Mouse (Mus musculus) c-Kit-positive CD71-positive TER-119-positive erythroid progenitor cells, embryonic 14.5 days (primary cell): ENCODE measurements at regions not wholly inside any gene's neighbourhood (a gene's known extent, or its start where the extent isn't known, plus 50 kb on each side); places are given as distances from the start of the nearest gene placed in this dataset.

ENCODE experiments used
- DNase-seq: peaks from one replicate; pipeline ENCODE4 v3.0.0-alpha.2; 2013; ENCODE audit warnings: low spot score

GRCm38 (mm10) chr15:56425986-56426385 is 1051.4 kb downstream of the Slc22a22 start:
- DNase-seq, result no peak

- DNase-seq, result no peak
Measured at GRCm38 (mm10) chr15:56420681-56421080, 1056.7 kb downstream of the Slc22a22 start.

- no peak for DNase-seq
Measured at GRCm38 (mm10) chr15:56391982-56392381, 1085.4 kb downstream of the Slc22a22 start.

DNA sequence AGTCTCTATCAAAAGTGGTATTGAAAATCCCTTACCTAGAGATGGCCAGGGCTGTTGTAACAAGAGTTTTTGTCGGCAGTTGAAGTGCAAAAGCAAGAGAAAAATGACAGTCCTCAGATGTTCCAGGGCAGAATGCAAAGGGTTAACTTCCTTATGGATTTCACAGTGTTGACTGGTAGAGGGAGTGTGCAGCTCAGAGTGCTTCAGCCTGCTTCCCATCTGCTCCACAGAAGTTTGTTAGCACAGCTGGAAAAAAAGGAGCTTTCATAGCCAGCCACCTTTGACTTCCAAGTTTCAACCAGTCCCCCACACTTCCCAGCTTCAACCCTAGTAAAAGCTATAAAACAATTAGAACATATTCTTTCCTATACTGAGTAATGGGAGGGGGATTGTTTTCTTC is 1098.9 kb downstream of the Slc22a22 start:
- DNase-seq, result no peak

GRCm38 (mm10) chr15:56350903-56351302 is 1126.5 kb downstream of the Slc22a22 start:
- no peak for DNase-seq

DNA sequence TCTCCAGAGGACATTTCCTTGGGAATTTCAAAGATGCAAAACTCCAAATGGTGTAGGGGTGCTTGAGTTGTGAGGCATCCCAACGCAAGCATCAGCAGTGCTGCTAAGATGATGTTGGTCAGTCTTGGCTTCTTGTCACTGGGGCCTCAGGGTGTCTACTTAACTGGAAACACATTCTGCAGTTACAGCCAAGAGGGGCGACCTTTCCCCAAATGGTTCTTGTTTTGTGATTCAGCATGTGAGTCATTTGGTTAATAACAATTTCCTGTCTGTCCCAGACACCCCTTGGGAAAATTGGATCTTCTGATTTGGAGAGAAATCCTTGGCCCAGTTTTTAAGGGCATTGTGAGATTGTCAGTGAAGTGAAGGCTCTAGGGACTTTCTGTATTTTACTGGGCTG is 1131.3 kb downstream of the Slc22a22 start:
- DNase-seq, result no peak

- no peak for DNase-seq
Measured at GRCm38 (mm10) chr15:56344973-56345372, 1132.5 kb downstream of the Slc22a22 start.

DNA sequence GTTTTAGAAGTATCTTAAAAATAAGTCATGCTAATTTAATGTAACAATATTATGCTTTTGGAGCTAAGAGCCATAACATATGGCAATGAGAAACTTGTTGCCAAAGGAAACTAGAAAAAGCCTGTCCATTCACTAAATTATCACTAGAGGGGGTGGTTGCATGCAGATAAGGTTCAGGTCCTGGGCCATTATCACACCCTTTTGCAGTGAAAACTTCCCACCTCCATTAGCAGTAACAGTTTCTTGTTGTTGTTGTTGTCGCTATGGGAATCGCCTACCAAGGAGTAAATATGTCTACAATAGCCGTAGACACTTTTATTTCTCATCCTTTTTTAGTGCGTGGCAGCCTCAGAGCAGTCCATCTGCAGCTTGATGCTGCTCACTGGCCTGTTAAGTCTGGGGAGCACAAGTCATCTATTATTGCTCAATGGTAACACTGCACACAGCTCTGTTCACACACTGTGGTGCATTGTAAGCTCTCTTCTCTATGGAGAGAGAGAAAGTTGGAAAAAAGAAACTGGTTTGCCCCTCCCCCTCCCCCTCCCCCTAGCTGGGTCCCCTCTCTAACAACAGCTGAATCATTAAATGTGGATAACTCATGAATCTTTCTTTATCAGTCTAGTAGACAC is 1133.0 kb downstream of the Slc22a22 start:
- DNase-seq, result no peak

DNA sequence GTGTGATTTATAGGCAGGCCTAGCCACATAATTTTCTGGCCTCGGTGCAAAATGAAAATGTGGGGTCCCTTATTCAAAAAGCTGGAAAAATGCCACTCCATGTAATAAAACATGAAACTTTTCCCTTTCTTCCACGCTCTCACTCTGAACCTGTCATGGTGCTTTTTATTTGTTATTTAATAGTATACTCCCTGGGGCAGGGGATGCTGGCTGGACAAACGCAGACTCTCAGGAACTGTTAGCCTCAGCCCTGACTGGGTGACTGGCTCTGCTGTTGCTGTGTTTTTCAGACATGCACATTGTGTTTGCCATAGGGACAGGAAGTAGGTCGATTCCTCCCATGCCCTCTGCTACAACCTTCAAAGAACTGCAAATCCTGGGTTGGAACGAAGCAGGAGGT is 1139.5 kb downstream of the Slc22a22 start:
- no peak for DNase-seq

GRCm38 (mm10) chr15:56336449-56336848 is 1141.0 kb downstream of the Slc22a22 start:
- peak; percentile 9 for DNase-seq

DNA sequence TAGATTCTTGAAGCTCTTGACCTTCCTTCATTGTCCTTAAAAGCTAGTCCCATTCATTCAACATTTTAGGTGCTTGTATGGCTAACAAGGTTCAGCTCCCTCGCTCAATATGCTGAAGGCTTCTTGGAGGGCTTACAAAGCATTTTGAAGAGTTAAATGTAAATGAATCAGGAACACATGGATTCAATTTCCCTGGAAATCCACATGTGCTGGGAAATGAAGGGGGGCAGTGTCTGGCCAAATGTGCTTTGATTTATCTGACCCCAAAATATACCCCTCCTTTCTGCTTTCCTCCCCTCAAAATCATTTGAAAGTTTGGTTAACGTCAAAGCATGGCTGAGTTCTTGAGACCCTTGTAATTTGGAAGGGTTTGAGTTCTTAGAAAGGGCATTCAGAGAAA is 1142.4 kb downstream of the Slc22a22 start:
- DNase-seq, result no peak

GRCm38 (mm10) chr15:56320501-56320900 is 1156.9 kb downstream of the Slc22a22 start:
- no peak for DNase-seq

GRCm38 (mm10) chr15:56294910-56295438 is 1182.5 kb downstream of the Slc22a22 start:
- DNase-seq, result no peak

DNA sequence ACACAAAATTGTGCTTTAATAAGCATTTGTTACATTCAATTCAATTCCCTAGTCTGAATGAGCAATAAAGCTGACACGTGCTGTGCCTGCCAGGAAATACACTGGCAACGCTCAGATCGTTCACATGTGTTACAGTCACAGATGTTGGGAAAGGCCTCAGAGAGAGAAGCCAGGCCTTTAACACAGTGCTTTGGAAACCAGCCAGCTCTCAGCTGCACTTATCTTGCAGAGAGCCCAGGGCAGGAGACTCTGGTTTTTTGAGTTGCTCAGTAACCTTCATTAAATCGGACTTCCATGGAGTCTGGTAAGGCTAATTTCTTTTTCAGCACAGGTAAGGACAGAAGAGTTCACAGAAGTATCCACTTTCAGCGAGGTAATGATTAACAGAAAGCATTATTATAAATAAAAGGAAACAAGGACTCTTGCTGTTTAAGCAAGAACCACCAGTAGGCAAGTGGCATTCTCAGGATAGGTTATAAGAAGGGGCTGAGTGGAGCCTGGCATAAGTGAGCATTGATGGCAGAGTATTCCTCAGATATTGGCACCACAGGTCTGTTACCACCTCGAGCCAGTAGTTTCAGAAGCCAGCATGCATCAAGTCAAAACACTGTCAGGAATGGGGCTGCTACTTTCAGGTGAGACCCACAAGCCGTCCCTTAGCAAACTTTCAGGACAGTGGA is 1198.7 kb downstream of the Slc22a22 start:
- DNase-seq, result no peak

DNA sequence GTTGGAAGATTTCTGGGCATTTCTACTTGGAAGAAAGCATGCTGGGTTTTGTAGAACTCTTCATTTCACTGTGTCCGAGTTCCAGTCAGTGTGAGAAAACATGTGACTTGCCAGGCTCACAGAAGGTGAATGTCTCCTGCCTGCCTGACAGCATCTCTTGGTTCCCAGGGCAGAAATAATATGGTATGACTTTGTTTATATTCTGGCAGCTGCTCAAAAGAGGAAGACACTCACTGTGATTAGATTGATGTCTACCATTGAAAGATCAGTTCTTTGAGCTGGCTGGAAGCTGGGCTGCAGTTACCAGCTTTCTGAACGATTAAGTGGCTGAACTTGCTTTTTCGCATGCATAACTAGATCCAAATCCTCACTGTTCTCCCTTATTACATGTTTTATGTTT is 1199.4 kb downstream of the Slc22a22 start:
- DNase-seq, result no peak

DNA sequence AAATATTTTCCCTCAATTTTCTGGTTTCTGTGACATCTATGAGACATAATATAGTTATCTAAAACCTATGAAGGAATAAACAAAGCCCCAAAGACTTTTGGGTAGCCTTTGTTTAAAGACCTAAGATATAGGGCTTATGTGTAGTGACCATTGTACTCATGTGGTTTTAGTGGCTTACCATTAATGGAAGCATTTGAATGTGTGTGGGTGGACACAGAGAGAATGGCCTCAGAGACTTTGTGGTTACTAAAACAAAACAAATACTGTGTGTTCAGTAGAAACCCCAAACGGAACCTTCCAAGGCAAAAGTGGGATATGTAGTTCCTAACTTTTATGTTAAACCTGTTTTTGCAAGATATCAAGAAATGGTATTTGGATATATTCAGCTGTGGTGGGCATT is 1228.7 kb downstream of the Slc22a22 start:
- DNase-seq, result no peak

DNA sequence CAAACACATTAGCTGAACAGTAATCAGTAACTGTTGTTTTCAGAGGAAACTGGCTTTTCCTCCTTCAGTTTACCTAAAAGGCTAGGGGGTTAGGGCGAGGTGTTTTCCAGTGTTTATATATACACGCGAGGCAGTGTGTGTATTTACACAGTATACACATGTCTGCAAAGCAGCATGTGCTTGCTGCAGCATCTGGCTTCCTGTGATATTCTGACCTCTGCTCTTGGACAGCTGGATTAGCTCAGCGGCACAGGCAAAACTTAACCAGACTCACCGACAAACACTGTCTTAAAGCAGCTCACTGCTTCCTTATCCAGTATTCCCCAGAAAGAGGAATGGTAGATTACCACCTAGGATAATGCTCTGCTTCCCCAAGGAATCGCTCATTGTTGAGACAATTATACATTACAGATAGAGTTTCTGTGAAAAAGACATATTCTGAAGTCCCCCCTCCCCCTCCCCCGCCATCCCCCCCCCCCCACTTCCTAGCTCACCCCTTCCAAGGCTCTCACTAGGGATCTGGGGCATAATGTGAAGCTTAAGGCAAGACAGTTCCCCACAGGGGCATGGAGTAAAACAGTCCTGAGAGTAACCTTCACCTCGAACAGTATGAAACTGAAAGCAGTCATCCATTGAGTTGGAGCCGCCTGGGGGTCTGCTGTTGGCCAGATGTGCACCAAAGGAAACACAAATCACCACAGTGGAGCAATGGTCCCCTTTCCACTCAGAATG is 1233.3 kb downstream of the Slc22a22 start:
- no peak for DNase-seq

GRCm38 (mm10) chr15:56202552-56202951 is 1274.9 kb downstream of the Slc22a22 start:
- no peak for DNase-seq

GRCm38 (mm10) chr15:56199336-56199735 is 1278.1 kb downstream of the Slc22a22 start:
- DNase-seq, result no peak

DNA sequence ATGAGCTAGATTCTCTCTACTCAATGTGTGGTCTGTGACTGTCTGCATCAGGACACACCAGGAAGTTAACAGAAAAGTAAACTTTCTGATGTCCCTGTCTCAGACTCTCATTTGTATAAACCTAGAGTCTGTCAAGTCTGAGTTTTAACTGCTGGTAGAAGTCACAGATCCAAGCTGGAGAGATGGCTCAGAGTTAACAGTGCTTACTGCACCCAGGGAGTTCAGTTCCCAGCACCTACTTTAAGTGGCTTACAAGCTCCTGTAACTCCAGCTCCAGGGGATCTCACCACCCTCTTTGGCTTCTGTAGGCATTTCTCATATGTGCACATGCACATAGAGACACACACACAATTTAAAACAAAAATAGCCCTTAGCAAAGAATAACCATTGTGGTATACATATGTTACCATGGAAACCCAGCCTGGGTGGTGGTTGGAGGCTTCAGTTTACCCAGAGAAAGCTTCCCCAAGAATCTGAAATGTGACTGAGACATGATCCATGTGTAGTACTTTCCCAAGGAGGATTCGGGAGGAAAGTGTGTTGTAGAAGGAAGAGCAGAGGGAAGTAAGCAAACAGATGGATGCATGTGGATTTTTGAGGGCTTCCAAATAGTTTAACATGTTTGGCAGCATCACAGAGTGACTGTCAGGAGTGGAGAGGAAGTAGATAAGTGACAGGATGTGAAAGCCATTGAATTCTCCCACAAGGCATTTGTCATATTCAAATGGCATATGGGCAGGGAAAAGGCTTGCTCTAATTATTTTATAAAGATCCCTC is 1279.8 kb downstream of the Slc22a22 start:
- no peak for DNase-seq

DNA sequence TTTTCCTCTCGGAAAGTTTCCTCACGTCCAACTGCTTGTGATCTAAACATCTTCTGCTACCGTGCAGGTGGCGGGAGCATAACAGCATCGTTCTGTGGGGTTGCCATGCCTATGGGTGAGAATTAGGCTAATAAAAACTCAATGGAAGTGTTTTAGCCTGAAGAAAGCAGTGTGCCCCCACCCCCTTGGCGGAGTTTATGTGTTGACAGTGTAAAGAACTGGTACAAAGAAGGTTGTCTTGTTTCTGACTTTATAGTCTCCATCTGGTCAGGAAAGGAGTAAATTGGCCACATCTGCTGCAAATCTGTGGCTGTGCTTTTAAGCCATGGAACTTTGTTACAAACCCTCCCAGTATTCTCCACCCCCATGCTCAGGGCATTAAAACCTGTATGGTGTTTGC is 1311.2 kb downstream of the Slc22a22 start:
- DNase-seq, result no peak

DNA sequence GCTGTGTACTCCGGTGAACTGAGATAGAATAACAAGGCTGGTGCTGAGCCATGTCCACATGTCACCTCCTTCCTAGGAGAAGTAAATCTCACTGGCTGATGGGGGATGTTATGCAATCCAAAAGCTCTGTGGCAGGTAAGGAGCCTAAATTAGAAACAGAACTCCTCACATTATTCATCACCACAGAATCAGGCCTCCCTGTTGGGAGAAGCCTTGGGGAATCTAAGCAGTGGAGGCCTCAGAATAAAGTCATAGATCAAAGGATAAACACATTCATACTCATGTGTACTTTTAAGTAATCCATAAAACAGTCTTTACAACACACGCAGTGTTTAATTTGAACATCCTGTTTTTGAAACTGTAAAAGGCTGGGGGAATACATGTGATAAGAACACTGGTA is 1318.7 kb downstream of the Slc22a22 start:
- DNase-seq, result no peak
